Mouse (Mus musculus) telencephalon, adult 2 months (tissue): ENCODE measurements at regions not wholly inside any gene's neighbourhood (a gene's known extent, or its start where the extent isn't known, plus 50 kb on each side); places are given as distances from the start of the nearest gene placed in this dataset.

Source experiments
- DNase-seq: peaks from one replicate; pipeline ENCODE4 v3.0.0-alpha.2; 2011; ENCODE audit warnings: low read depth, low spot score

- DNase-seq, result no peak
Observed at GRCm38 (mm10) chrX:167152611-167153010, 56.5 kb downstream of the Tmsb4x start.

- peak; percentile 28 for DNase-seq
Observed at GRCm38 (mm10) chrX:167151341-167151740, 57.8 kb downstream of the Tmsb4x start.

- peak; percentile 53 for DNase-seq
Observed at GRCm38 (mm10) chrX:167149400-167149799, 59.7 kb downstream of the Tmsb4x start.

GRCm38 (mm10) chrX:167146513-167147360, 62.4 kb downstream of the Tmsb4x start:
- peak; percentile 58 for DNase-seq

- DNase-seq, result no peak
Observed at GRCm38 (mm10) chrX:167145508-167146182, 63.5 kb downstream of the Tmsb4x start.

GRCm38 (mm10) chrX:167139110-167139509, 70.0 kb downstream of the Tmsb4x start:
- no peak for DNase-seq

- DNase-seq, result no peak
Observed at GRCm38 (mm10) chrX:167134250-167134649, 74.9 kb downstream of the Tmsb4x start.

- no peak for DNase-seq
Observed at GRCm38 (mm10) chrX:167132989-167133395, 76.1 kb downstream of the Tmsb4x start.

- no peak for DNase-seq
Observed at GRCm38 (mm10) chrX:167131317-167131716, 77.8 kb downstream of the Tmsb4x start.

GRCm38 (mm10) chrX:167130601-167131000, 78.5 kb downstream of the Tmsb4x start:
- DNase-seq, result no peak

- no peak for DNase-seq
Observed at GRCm38 (mm10) chrX:167119288-167119687, 89.8 kb downstream of the Tmsb4x start.

- no peak for DNase-seq
Observed at GRCm38 (mm10) chrX:167115096-167115495, 94.0 kb downstream of the Tmsb4x start.

GRCm38 (mm10) chrX:167111059-167111871, 97.8 kb downstream of the Tmsb4x start:
- no peak for DNase-seq

- DNase-seq, result no peak
Observed at GRCm38 (mm10) chrX:167108356-167108755, 100.8 kb downstream of the Tmsb4x start.

- DNase-seq, result no peak
Observed at GRCm38 (mm10) chrX:167107469-167107868, 101.6 kb downstream of the Tmsb4x start.

GRCm38 (mm10) chrX:167105931-167106417, 103.1 kb downstream of the Tmsb4x start:
- peak; percentile 36 for DNase-seq

GRCm38 (mm10) chrX:167105354-167105753, 103.8 kb downstream of the Tmsb4x start:
- DNase-seq, result no peak

- no peak for DNase-seq
Observed at GRCm38 (mm10) chrX:167104247-167104621, 104.9 kb downstream of the Tmsb4x start.

- no peak for DNase-seq
Observed at GRCm38 (mm10) chrX:167103501-167104246, 105.4 kb downstream of the Tmsb4x start.

- no peak for DNase-seq
Observed at GRCm38 (mm10) chrX:167101929-167102328, 107.2 kb downstream of the Tmsb4x start.

- DNase-seq, result no peak
Observed at GRCm38 (mm10) chrX:167099411-167099810, 109.7 kb downstream of the Tmsb4x start.
